Mouse (Mus musculus): ENCODE measurements around the gene Gm428. TPM values are rescaled to one million over a fixed set of nuclear protein-coding genes. Genes with fewer than 3 reads are reported as not detected.
"Not testable (repeated sequence)": the region's sequence is repeated elsewhere in the genome, so short reads cannot be mapped to it uniquely, and the experiment has no call there.

The Gm428 gene
- polyA plus RNA-seq (2014; fragmentation: Nextera tagmentation; extraction: Ambion mirVana): not detected in 2 replicates

DNA sequence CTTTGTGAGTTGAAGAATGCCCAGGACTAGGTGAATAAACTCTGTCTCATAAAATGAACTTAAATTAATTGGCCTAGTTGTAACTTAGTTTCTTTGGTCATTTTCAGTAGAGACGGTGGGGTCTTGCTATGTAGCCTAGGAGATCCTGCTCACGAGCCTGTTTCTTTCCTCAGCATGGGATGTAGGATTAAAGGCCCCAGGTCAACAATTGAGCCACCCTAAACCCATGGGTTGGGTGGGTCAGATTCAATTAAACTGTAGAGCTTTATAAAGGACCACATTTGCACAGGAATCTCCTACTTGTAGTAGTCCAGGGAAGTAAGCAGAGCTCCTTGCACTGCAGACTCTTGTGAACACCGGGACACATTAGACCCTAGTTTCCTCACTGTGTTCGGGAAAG, at the start of gene Gm428:
Gene Gm428 (plus strand): TSS at position 301 of the 400 bp plus-strand sequence.
- H3K36me3 ChIP-seq (ENCODE audit: insufficient read depth); ATAC-seq (ENCODE audit: insufficient read depth); H3K9ac ChIP-seq; H3K4me2 ChIP-seq; H3K27ac ChIP-seq (ENCODE audit: low read depth); H3K4me3 ChIP-seq (ENCODE audit: low read depth, low read length); H3K9me3 ChIP-seq (ENCODE audit: low read depth, low read length); DNase-seq; H3K4me1 ChIP-seq (ENCODE audit: insufficient read depth); H3K27me3 ChIP-seq (ENCODE audit: insufficient read depth, low read length): not testable (repeated sequence)
- 100% methylated on average over 1 of the region's 4 CpGs for WGBS

DNA sequence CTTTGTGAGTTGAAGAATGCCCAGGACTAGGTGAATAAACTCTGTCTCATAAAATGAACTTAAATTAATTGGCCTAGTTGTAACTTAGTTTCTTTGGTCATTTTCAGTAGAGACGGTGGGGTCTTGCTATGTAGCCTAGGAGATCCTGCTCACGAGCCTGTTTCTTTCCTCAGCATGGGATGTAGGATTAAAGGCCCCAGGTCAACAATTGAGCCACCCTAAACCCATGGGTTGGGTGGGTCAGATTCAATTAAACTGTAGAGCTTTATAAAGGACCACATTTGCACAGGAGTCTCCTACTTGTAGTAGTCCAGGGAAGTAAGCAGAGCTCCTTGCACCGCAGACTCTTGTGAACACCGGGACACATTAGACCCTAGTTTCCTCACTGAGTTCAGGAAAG, 45.5 kb upstream of the Gm428 start, which contains the start of gene Gm11236:
Gene Gm11236 (plus strand): TSS at position 301 of the 400 bp plus-strand sequence.
- H3K27ac ChIP-seq (ENCODE audit: low read depth); H3K36me3 ChIP-seq (ENCODE audit: insufficient read depth); ATAC-seq (ENCODE audit: insufficient read depth); H3K4me3 ChIP-seq (ENCODE audit: low read depth, low read length); H3K9ac ChIP-seq; H3K27me3 ChIP-seq (ENCODE audit: insufficient read depth, low read length); DNase-seq; H3K4me1 ChIP-seq (ENCODE audit: insufficient read depth); H3K4me2 ChIP-seq; H3K9me3 ChIP-seq (ENCODE audit: low read depth, low read length): not testable (repeated sequence)
- WGBS: no CpG with 5 or more reads among the region's 4 CpGs

DNA sequence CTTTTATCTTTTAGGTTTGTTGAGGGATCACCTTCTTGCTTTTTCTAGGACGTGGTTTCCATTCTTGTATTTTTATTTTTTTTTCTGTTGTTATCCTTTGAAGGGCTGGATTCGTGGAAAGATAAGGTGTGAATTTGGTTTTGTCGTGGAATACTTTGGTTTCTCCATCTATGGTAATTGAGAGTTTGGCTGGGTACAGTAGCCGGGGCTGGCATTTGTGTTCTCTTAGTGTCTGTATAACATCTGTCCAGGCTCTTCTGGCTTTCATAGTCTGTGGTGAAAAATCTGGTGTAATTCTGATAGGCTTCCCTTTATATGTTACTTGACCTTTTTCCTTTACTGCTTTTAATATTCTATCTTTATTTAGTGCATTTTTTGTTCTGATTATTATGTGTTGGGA, 21.5 kb upstream of the Gm428 start:
- not testable (repeated sequence) for H3K36me3 ChIP-seq (ENCODE audit: insufficient read depth); DNase-seq; H3K9ac ChIP-seq; H3K4me1 ChIP-seq (ENCODE audit: insufficient read depth); H3K4me3 ChIP-seq (ENCODE audit: low read depth, low read length); ATAC-seq (ENCODE audit: insufficient read depth); H3K9me3 ChIP-seq (ENCODE audit: low read depth, low read length); H3K27ac ChIP-seq (ENCODE audit: low read depth); H3K27me3 ChIP-seq (ENCODE audit: insufficient read depth, low read length); H3K4me2 ChIP-seq
- WGBS: 79% methylated on average over 4 of the region's 4 CpGs

DNA sequence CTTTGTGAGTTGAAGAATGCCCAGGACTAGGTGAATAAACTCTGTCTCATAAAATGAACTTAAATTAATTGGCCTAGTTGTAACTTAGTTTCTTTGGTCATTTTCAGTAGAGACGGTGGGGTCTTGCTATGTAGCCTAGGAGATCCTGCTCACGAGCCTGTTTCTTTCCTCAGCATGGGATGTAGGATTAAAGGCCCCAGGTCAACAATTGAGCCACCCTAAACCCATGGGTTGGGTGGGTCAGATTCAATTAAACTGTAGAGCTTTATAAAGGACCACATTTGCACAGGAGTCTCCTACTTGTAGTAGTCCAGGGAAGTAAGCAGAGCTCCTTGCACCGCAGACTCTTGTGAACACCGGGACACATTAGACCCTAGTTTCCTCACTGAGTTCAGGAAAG, 15.3 kb upstream of the Gm428 start, which contains the start of gene Gm11239:
Gene Gm11239 (plus strand): TSS at position 301 of the 400 bp plus-strand sequence.
- not testable (repeated sequence) for H3K36me3 ChIP-seq (ENCODE audit: insufficient read depth); H3K4me3 ChIP-seq (ENCODE audit: low read depth, low read length); DNase-seq; H3K27ac ChIP-seq (ENCODE audit: low read depth); ATAC-seq (ENCODE audit: insufficient read depth); H3K27me3 ChIP-seq (ENCODE audit: insufficient read depth, low read length); H3K9ac ChIP-seq; H3K9me3 ChIP-seq (ENCODE audit: low read depth, low read length); H3K4me2 ChIP-seq; H3K4me1 ChIP-seq (ENCODE audit: insufficient read depth)
- WGBS: no CpG with 5 or more reads among the region's 4 CpGs

DNA sequence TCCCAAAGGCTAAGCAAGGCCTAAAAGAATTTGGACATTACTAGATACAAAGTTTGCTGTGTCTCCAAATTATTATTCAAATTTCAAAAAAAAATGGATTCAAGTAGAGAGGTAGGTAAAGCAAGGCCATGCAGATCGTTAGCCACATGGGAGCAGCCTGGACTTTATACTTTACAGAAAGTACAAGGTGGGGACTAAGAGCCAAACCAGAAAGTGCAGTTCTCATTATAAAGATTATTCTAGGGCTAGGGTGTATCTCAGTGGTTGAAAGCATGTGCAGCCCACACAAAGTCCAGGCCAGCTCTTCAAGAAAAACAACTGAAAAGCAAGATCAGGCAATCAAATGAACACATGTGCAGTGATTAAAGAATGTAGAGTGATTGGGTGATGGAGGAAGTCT, 35.4 kb downstream of the Gm428 start:
- no peak overlapping the region for H3K4me3 ChIP-seq (ENCODE audit: low read depth, low read length)
- H3K27me3 ChIP-seq (ENCODE audit: insufficient read depth, low read length): no peaks in the 10 kb centered on the region
- no peaks in the 10 kb centered on the region for H3K9me3 ChIP-seq (ENCODE audit: low read depth, low read length)
- WGBS: 91% methylated on average over 1 of the region's 1 CpGs
- DNase-seq: no peak
- no peak for TF ChIP-seq CTCF (IDR thresholded peaks at IDR 0.05; ENCODE audit: low read depth)
- no peaks in the 10 kb centered on the region for H3K36me3 ChIP-seq (ENCODE audit: insufficient read depth)
- H3K27ac ChIP-seq (ENCODE audit: low read depth): no peak overlapping the region
- no peak for ATAC-seq (ENCODE audit: insufficient read depth)
- H3K4me2 ChIP-seq: no peak overlapping the region
- H3K4me1 ChIP-seq (ENCODE audit: insufficient read depth): no peaks in the 10 kb centered on the region
- H3K9ac ChIP-seq: no peak overlapping the region

DNA sequence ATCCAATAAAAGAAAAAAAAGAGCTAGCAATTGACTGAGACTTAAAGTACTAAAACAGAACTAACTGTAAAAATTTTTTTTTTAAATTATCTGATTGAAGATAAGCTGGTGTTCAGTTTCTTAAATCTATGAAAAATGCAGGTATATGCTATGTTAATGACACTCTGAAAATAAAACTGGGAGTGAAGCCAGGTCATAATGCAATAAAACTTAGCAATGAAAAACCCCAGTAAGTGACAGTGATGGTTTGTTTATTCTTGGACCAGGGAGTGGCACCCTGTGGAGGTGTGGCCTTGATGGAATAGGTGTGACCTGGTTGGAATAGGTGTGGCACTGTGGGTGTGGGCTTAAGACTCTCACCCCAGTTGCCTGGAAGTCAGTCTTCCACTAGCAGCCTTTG, 36.5 kb downstream of the Gm428 start:
- Histone ChIP-seq H3K9ac (no peak overlapping the region), H3K27ac (ENCODE audit: low read depth) (no peak overlapping the region), H3K4me3 (ENCODE audit: low read depth, low read length) (no peak overlapping the region), H3K27me3 (ENCODE audit: insufficient read depth, low read length) (no peaks in the 10 kb centered on the region), H3K36me3 (ENCODE audit: insufficient read depth) (no peaks in the 10 kb centered on the region), H3K9me3 (ENCODE audit: low read depth, low read length) (no peaks in the 10 kb centered on the region), H3K4me1 (ENCODE audit: insufficient read depth) (no peaks in the 10 kb centered on the region), H3K4me2 (no peak overlapping the region)
- TF ChIP-seq CTCF (IDR thresholded peaks at IDR 0.05; ENCODE audit: low read depth): no peak
- no peak for ATAC-seq (ENCODE audit: insufficient read depth)
- DNase-seq: no peak

Other genes with a start within 250 kb of the Gm428 start
- not detected in 2 replicates for gene Gm11238, start 75.6 kb upstream of the Gm428 start, polyA plus RNA-seq (2014; fragmentation: Nextera tagmentation; extraction: Ambion mirVana)
- not detected in 2 replicates for gene Gm11237, start 60.5 kb upstream of the Gm428 start, polyA plus RNA-seq (2014; fragmentation: Nextera tagmentation; extraction: Ambion mirVana)
- not detected in 2 replicates for gene Gm11236, start 45.4 kb upstream of the Gm428 start, polyA plus RNA-seq (2014; fragmentation: Nextera tagmentation; extraction: Ambion mirVana)
- gene Gm11239, start 15.2 kb upstream of the Gm428 start, polyA plus RNA-seq (2014; fragmentation: Nextera tagmentation; extraction: Ambion mirVana): not detected in 2 replicates
- 3.7 and 5.4 TPM in 2 replicates for gene Rasef, start 107.5 kb downstream of the Gm428 start, polyA plus RNA-seq (2014; fragmentation: Nextera tagmentation; extraction: Ambion mirVana)
- gene Gm11758, start 192.8 kb downstream of the Gm428 start, polyA plus RNA-seq (2014; fragmentation: Nextera tagmentation; extraction: Ambion mirVana): not detected in 2 replicates
- gene Gm11757, start 207.6 kb downstream of the Gm428 start, polyA plus RNA-seq (2014; fragmentation: Nextera tagmentation; extraction: Ambion mirVana): not detected in 2 replicates
- gene Gm13871, start 222.4 kb downstream of the Gm428 start, polyA plus RNA-seq (2014; fragmentation: Nextera tagmentation; extraction: Ambion mirVana): not detected in 2 replicates
- not detected in 2 replicates for gene Gm11756, start 237.2 kb downstream of the Gm428 start, polyA plus RNA-seq (2014; fragmentation: Nextera tagmentation; extraction: Ambion mirVana)

Measured in lung, embryonic 14.5 days (tissue).